Mouse (Mus musculus): Measurements from ENCODE around the gene Spryd3. TPM values are rescaled to one million over a fixed set of nuclear protein-coding genes. Genes with fewer than 3 reads are reported as not detected.
A peak's percentile ranks its signal among the peaks of the same experiment; 100 is the strongest.

Spryd3 gene
- polyA plus RNA-seq, 1 experiment from 2014 or later: 10.0 TPM

DNA sequence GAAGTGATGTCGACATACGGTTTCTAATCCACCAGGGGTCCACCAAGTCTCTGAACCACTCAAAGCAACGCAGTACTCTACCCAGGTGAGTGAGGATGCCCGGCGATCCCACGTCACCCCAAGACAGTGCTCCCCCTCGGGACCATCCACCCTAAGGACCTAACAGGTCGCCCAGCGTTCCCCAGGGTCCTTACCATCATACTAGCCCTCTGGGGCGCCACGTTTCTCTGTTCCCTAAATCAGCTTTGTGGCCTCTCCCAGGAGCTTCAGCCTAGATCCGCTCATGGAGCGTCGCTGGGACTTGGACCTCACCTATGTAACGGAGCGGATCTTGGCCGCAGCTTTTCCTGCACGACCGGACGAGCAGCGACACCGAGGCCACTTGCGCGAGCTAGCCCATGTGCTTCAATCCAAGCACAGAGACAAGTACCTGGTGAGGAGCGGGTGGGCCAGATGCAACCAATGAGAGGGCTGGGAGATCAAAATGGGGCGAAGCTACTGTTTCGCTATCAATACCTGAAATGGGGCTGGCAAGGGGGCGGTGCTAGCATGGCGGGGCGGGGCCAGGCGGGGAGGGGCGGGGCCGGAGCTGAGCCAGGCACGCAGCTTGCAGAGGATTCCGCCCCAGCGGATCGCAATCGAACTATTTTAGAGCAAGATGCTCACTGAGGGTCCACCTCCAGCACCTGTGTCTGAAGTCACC, 29.1 kb downstream of the Spryd3 start:
- WGBS (ENCODE audit: insufficient replicate concordance): 29% methylated on average over 38 of the region's 38 CpGs
- peak; percentile 81 for DNase-seq
- H3K27ac ChIP-seq (ENCODE audit: low read depth): peak overlapping the region; percentile 39; the same call in 1 of the 2 replicates
- H3K4me2 ChIP-seq (ENCODE audit: low read depth, low read length): peak overlapping the region; percentile 64
- 0 out of 2 replicates have a peak, but pooled peaks cover 8% of the 10 kb centered on the region for H3K27me3 ChIP-seq (ENCODE audit: insufficient read depth, low read length)
- H3K4me3 ChIP-seq (ENCODE audit: low read depth, low read length): peak overlapping the region; percentile 4; the same call in 1 of the 2 replicates
- no peak overlapping the region; the same call in 1 of the 2 replicates for H3K9ac ChIP-seq (replicated peaks)
- H3K36me3 ChIP-seq (replicated peaks; ENCODE audit: insufficient read depth, low read length): peaks cover 22% of the 10 kb centered on the region
- no peaks in the 10 kb centered on the region for H3K9me3 ChIP-seq (ENCODE audit: low read length)
- ATAC-seq: peak; percentile 35
- no peak for TF ChIP-seq EP300 (IDR thresholded peaks at IDR 0.05; ENCODE audit: low read depth)
- no peak for TF ChIP-seq CTCF (IDR thresholded peaks at IDR 0.05; ENCODE audit: low read depth)
- H3K4me1 ChIP-seq (ENCODE audit: insufficient read depth): peaks cover 49% of the 10 kb centered on the region

DNA sequence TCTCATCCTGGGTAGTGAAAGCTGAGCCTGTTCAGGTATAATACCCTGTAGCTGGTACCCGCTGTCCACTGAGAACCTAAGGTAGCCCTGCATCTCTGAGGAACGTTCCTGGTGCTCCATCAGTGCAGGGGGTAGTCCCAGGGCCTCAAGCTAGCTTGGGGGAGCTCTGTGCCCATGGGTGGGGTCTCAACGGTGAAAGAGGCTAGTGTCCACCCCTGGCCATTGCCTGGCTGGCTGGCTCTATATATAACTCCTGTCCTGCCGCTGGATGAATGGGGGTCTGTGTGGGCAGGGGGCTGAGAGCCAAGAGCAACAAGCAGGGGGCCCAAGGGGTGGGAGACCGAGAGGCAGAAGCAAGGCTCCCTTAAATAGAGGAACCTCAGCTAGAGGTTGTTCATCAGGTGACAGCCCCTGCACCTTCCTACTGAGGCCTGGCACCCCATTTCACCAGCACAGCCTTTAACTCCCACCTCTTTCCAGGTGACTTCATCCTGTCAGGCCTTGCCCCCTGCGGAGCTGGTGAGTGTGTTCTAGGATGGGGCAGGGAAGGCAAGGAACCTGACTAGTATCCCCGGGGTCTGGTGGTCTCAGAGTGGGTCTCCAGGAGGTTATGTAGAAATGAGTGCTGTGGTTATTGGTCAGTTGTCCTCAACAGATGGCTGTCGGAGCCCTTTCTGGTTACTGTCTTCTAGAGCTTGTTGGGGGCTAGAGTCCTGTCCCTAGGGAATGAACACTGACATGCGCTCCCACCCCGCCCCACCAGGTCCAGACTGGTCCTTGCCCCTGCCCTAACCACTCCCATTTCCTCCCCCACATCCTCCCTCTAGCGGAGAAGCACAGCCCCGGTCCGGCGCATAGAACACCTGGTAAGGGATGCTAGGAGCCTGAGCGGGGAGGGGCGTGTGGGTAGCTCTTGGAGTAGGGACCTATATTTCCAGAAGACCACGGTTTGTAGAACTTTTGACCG, 30.0 kb downstream of the Spryd3 start:
- peak; percentile 56 for DNase-seq

DNA sequence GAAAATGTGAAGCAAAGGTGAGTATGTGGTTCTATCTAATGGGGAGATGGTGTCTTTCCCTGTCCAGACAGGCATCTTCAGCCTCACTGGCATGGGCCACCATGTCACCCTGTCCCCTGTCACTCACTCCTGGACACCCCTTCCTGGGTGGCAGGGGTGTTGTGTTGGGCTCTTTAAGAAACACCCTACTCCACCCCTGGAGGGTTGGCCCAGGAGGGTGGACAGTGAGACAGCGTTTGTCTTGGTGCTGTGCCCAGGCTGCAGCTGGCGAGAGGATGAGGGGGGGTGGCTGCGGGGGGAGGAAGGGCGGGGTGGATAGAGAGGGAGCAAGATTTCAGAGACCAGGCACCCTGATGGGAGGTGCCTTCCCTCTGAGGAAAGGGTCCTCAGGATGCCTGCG, 30.7 kb downstream of the Spryd3 start:
- Histone ChIP-seq H3K4me3 (ENCODE audit: low read depth, low read length) (0 out of 2 replicates have a peak overlapping the region, but pooled peaks have one; percentile 4), H3K9me3 (ENCODE audit: low read length) (no peaks in the 10 kb centered on the region), H3K27me3 (ENCODE audit: insufficient read depth, low read length) (0 out of 2 replicates have a peak, but pooled peaks cover 8% of the 10 kb centered on the region), H3K9ac (replicated peaks) (no peak overlapping the region), H3K4me1 (ENCODE audit: insufficient read depth) (peaks cover 61% of the 10 kb centered on the region), H3K36me3 (replicated peaks; ENCODE audit: insufficient read depth, low read length) (peaks cover 10% of the 10 kb centered on the region), H3K27ac (ENCODE audit: low read depth) (peak overlapping the region; percentile 71), H3K4me2 (ENCODE audit: low read depth, low read length) (peak overlapping the region; percentile 85)
- ATAC-seq: peak; percentile 38
- no peak for TF ChIP-seq EP300 (IDR thresholded peaks at IDR 0.05; ENCODE audit: low read depth)
- no peak for TF ChIP-seq CTCF (IDR thresholded peaks at IDR 0.05; ENCODE audit: low read depth)
- DNase-seq: peak; percentile 72
- 34% methylated on average over 5 of the region's 5 CpGs for whole genome bisulfite sequencing (ENCODE audit: insufficient replicate concordance)

More for the DNA sequence above, 30.0 kb downstream of the Spryd3 start:
- TF ChIP-seq EP300 (IDR thresholded peaks at IDR 0.05; ENCODE audit: low read depth): no peak
- TF ChIP-seq CTCF (IDR thresholded peaks at IDR 0.05; ENCODE audit: low read depth): peak; percentile 45
- ATAC-seq: no peak
- H3K4me1 ChIP-seq (ENCODE audit: insufficient read depth): peaks cover 55% of the 10 kb centered on the region
- 0 out of 2 replicates have a peak, but pooled peaks cover 8% of the 10 kb centered on the region for H3K27me3 ChIP-seq (ENCODE audit: insufficient read depth, low read length)
- H3K4me2 ChIP-seq (ENCODE audit: low read depth, low read length): peak overlapping the region; percentile 64
- WGBS (ENCODE audit: insufficient replicate concordance): 25% methylated on average over 17 of the region's 18 CpGs
- H3K9me3 ChIP-seq (ENCODE audit: low read length): no peaks in the 10 kb centered on the region
- H3K36me3 ChIP-seq (replicated peaks; ENCODE audit: insufficient read depth, low read length): peaks cover 17% of the 10 kb centered on the region
- no peak overlapping the region for H3K27ac ChIP-seq (ENCODE audit: low read depth)
- H3K9ac ChIP-seq (replicated peaks): no peak overlapping the region
- H3K4me3 ChIP-seq (ENCODE audit: low read depth, low read length): peak overlapping the region; percentile 4; the same call in 1 of the 2 replicates

DNA sequence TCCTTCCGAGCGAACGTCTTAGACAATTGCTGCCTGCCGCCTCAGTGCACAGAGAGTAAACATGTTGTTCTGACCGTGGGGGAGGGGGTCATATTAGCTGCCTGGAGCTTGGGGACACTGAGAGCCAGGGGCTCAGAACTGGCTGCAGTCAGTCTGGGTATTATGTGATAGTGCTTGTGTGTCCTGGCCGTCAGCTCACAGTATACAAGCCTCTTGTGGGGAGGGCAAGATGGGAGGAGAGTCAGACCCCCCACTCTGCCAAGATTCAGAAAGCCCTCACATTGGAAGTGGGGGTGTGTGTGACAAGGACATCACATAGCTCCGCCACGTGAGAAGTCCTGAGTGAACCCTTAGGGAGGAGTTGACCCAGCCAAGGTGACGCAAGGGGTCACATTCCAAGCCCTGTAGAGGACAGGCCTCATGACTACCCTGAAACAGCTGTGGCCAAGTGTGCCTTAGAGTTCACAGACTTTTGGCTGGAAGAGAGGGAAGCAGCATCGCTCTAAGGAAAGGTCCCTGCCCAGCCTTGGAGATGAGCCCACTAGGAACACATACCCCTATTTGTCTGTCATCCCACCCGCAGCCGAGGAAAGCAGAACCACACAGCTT, 32.0 kb downstream of the Spryd3 start:
- no peaks in the 10 kb centered on the region for H3K9me3 ChIP-seq (ENCODE audit: low read length)
- DNase-seq (peak; percentile 82), ATAC-seq (peak; percentile 62)
- peaks cover 61% of the 10 kb centered on the region for H3K4me1 ChIP-seq (ENCODE audit: insufficient read depth)
- H3K36me3 ChIP-seq (replicated peaks; ENCODE audit: insufficient read depth, low read length): peaks cover 4% of the 10 kb centered on the region; the same call in 1 of the 2 replicates
- WGBS (ENCODE audit: insufficient replicate concordance): 36% methylated on average over 12 of the region's 12 CpGs
- H3K4me3 ChIP-seq (ENCODE audit: low read depth, low read length): peak overlapping the region; percentile 41
- peak overlapping the region; percentile 74 for H3K9ac ChIP-seq (replicated peaks)
- 0 out of 2 replicates have a peak, but pooled peaks cover 8% of the 10 kb centered on the region for H3K27me3 ChIP-seq (ENCODE audit: insufficient read depth, low read length)
- peak; percentile 71; the same call in 1 of the 2 replicates for TF ChIP-seq EP300 (IDR thresholded peaks at IDR 0.05; ENCODE audit: low read depth)
- TF ChIP-seq CTCF (IDR thresholded peaks at IDR 0.05; ENCODE audit: low read depth): no peak
- peak overlapping the region; percentile 85 for H3K4me2 ChIP-seq (ENCODE audit: low read depth, low read length)
- peak overlapping the region; percentile 77 for H3K27ac ChIP-seq (ENCODE audit: low read depth)

DNA sequence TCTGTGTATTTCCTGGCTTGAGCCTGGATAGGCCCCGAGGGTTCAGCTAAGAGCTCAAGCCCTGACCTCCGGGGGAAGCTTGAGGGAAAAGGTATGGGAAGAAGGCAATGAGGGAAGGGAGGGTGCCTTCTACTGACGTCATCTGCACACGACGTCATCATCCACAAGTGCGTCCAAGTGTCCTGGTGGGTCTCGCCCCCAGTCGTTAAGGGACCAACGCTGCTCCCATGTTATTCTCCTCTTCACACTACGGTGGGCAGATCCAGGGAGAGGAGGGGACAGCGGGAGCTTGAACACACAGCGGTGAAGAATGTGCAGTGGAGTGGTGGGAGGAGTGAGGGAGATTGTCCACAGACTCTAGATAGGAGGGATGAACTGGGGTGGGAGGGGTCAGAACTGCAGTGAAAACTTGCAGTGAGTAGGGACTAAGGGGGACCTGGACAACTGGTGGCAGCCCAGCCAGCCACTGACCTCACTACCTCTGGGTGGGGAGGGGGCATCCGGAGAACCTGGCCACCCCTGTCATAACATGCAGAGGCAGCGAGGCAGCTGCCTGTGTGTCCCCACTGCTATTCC, 32.6 kb downstream of the Spryd3 start:
- Histone ChIP-seq H3K9ac (replicated peaks) (peak overlapping the region; percentile 74), H3K4me2 (ENCODE audit: low read depth, low read length) (peak overlapping the region; percentile 85), H3K4me3 (ENCODE audit: low read depth, low read length) (peak overlapping the region; percentile 41), H3K27ac (ENCODE audit: low read depth) (peak overlapping the region; percentile 77), H3K9me3 (ENCODE audit: low read length) (no peaks in the 10 kb centered on the region), H3K36me3 (replicated peaks; ENCODE audit: insufficient read depth, low read length) (no peaks in the 10 kb centered on the region), H3K27me3 (ENCODE audit: insufficient read depth, low read length) (0 out of 2 replicates have a peak, but pooled peaks cover 8% of the 10 kb centered on the region), H3K4me1 (ENCODE audit: insufficient read depth) (peaks cover 58% of the 10 kb centered on the region)
- TF ChIP-seq EP300 (IDR thresholded peaks at IDR 0.05; ENCODE audit: low read depth) (no peak), CTCF (IDR thresholded peaks at IDR 0.05; ENCODE audit: low read depth) (no peak)
- ATAC-seq (no peak), DNase-seq (no peak)
- 30% methylated on average over 14 of the region's 14 CpGs for WGBS (ENCODE audit: insufficient replicate concordance)

Data from liver, postnatal 0 days (tissue).